Mouse (Mus musculus) MEL (cell line): Measurements from ENCODE around the gene Ucn2. TPM values are rescaled to one million over a fixed set of nuclear protein-coding genes. Genes with fewer than 3 reads are reported as not detected.
A peak's percentile ranks its signal among the peaks of the same experiment; 100 is the strongest.

Experiments used
- DNase-seq: peaks from one replicate; pipeline ENCODE4 v3.0.0; 2011; ENCODE audit warnings: low read depth, low spot score
- H3K27ac ChIP-seq: 2 replicates; pipeline ENCODE4 v1.5.1; 2012; ENCODE audit warnings: low read depth, mild to moderate bottlenecking, control low read depth, low read length, moderate library complexity; ENCODE audit not compliant: control insufficient read depth
- H3K27me3 ChIP-seq, 2 experiments: fragments of 150-350 bp in 1 of 2; sonication (generic) in 1 of 2; 2 replicates each; pipeline ENCODE4 v1.6.1; 2012; ENCODE audit warnings: low read length in 2 of 2, mild to moderate bottlenecking in 2 of 2, improper control_type of control experiment in 1 of 2, moderate library complexity in 1 of 2; ENCODE audit not compliant: insufficient read depth in 2 of 2, control insufficient read depth in 1 of 2
- H3K36me3 ChIP-seq, 2 experiments: 2 replicates each; pipeline ENCODE4 v1.6.1; 2012 to 2014; ENCODE audit warnings: low read length in 2 of 2, improper control_type of control experiment in 1 of 2, inconsistent platforms in 1 of 2, mild to moderate bottlenecking in 1 of 2; ENCODE audit not compliant: insufficient read depth in 2 of 2, control insufficient read depth in 1 of 2
- H3K4me1 ChIP-seq, 2 experiments: fragments of 150-350 bp in 1 of 2; sonication (generic) in 1 of 2; 2 replicates each; pipeline ENCODE4 v1.6.1; 2012; ENCODE audit warnings: low read length in 2 of 2, improper control_type of control experiment in 1 of 2, mild to moderate bottlenecking in 1 of 2; ENCODE audit not compliant: insufficient read depth in 2 of 2, control insufficient read depth in 1 of 2
- H3K4me3 ChIP-seq, 2 experiments: fragments of 150-350 bp in 1 of 2; sonication (generic) in 1 of 2; 2 replicates each; pipeline ENCODE4 v1.5.1; 2012; ENCODE audit warnings: low read depth in 2 of 2, low read length in 2 of 2, mild to moderate bottlenecking in 2 of 2, moderate library complexity in 2 of 2, control low read depth in 1 of 2, improper control_type of control experiment in 1 of 2; ENCODE audit not compliant: control insufficient read depth in 1 of 2, insufficient read depth in 1 of 2
- H3K79me2 ChIP-seq: 2 replicates; pipeline ENCODE4 v1.6.1; 2012; ENCODE audit warnings: mild to moderate bottlenecking, low read length, moderate library complexity; ENCODE audit not compliant: control insufficient read depth, poor library complexity, insufficient read depth
- H3K9ac ChIP-seq: 2 replicates; pipeline ENCODE4 v1.6.1; 2012; ENCODE audit warnings: low read depth, mild to moderate bottlenecking, control low read depth, low read length, moderate library complexity; ENCODE audit not compliant: control insufficient read depth, poor library complexity, severe bottlenecking
- H3K9me3 ChIP-seq: fragments of 150-350 bp; sonication (generic); replicated peaks from 2 replicates; pipeline ENCODE4 v1.6.1; 2012; ENCODE audit warnings: mild to moderate bottlenecking, low read length, improper control_type of control experiment, moderate library complexity; ENCODE audit not compliant: insufficient read depth
- BHLHE40 ChIP-seq: IDR thresholded peaks from 2 replicates; pipeline ENCODE4 v1.6.1; 2012; ENCODE audit warnings: low read depth, mild to moderate bottlenecking, inconsistent platforms, low read length, improper control_type of control experiment, borderline replicate concordance
- CHD1 ChIP-seq: IDR thresholded peaks from 2 replicates; pipeline ENCODE4 v1.6.1; 2012; ENCODE audit warnings: low read depth, mild to moderate bottlenecking, inconsistent platforms, low read length, improper control_type of control experiment
- E2F4 ChIP-seq: IDR thresholded peaks from 2 replicates; pipeline ENCODE4 v1.6.1; 2011; ENCODE audit warnings: low read depth, low read length, improper control_type of control experiment, borderline replicate concordance
- ETS1 ChIP-seq: IDR thresholded peaks from 2 replicates; pipeline ENCODE4 v1.6.1; 2012; ENCODE audit warnings: low read depth, mild to moderate bottlenecking, inconsistent platforms, low read length, improper control_type of control experiment, moderate library complexity
- HCFC1 ChIP-seq: IDR thresholded peaks from 2 replicates; pipeline ENCODE4 v1.6.1; 2012; ENCODE audit warnings: low read depth, mild to moderate bottlenecking, inconsistent platforms, low read length, improper control_type of control experiment, moderate library complexity
- MAX ChIP-seq: IDR thresholded peaks from 2 replicates; pipeline ENCODE4 v1.6.1; 2011; ENCODE audit warnings: low read length, improper control_type of control experiment
- MYB ChIP-seq: IDR thresholded peaks from 2 replicates; pipeline ENCODE4 v1.6.1; 2011; ENCODE audit warnings: mild to moderate bottlenecking, low read depth, low read length, improper control_type of control experiment
- NRF1 ChIP-seq: IDR thresholded peaks from 2 replicates; pipeline ENCODE4 v1.6.1; 2014; ENCODE audit warnings: low read depth, mild to moderate bottlenecking, inconsistent platforms, low read length, improper control_type of control experiment, moderate library complexity; ENCODE audit not compliant: poor library complexity, insufficient read depth, severe bottlenecking
- SIN3A ChIP-seq: IDR thresholded peaks from 2 replicates; pipeline ENCODE4 v1.6.1; 2012; ENCODE audit warnings: low read length, improper control_type of control experiment, inconsistent platforms
- TAL1 ChIP-seq: IDR thresholded peaks from 2 replicates; pipeline ENCODE4 v1.6.1; 2012; ENCODE audit warnings: mild to moderate bottlenecking, inconsistent platforms, low read length, moderate library complexity, mixed read lengths
- TBP ChIP-seq: IDR thresholded peaks from 2 replicates; pipeline ENCODE4 v1.8.0; 2011; ENCODE audit warnings: low read depth, low read length, improper control_type of control experiment
- USF1 ChIP-seq: IDR thresholded peaks from 2 replicates; pipeline ENCODE4 v1.6.1; 2014; ENCODE audit warnings: low read depth, mild to moderate bottlenecking, inconsistent platforms, low read length, improper control_type of control experiment, moderate library complexity
- USF2 ChIP-seq, 2 experiments: IDR thresholded peaks; 2 replicates each; pipeline ENCODE4 v1.6.1; 2011 to 2012; ENCODE audit warnings: improper control_type of control experiment in 2 of 2, low read length in 2 of 2, borderline replicate concordance in 1 of 2, inconsistent platforms in 1 of 2, low read depth in 1 of 2, mild to moderate bottlenecking in 1 of 2; ENCODE audit not compliant: insufficient read depth in 1 of 2
- polyA plus RNA-seq, 2 experiments: library from polyadenylated mRNA; stranded (reverse) in 1 of 2; unstranded in 1 of 2; fragments of >175 nt in 1 of 2; fragments of >200 nt in 1 of 2; gene quantifications; 2 replicates each; pipeline versions ENCODE4 v1.2.1 to v1.2.4; 2012; ENCODE audit warnings: low replicate concordance in 2 of 2, low read depth in 1 of 2; ENCODE audit not compliant: insufficient read length in 2 of 2, insufficient read depth in 1 of 2, missing spikeins in 1 of 2
- total RNA-seq: library from RNA; depleted of rRNA; stranded (reverse); fragments of 300-350 nt; gene quantifications from 2 replicates; pipeline ENCODE4 v1.2.3, GENCODE M21; 2012

Ucn2 gene
- total and polyA plus RNA-seq, 3 experiments, result 0.12 to 0.19 TPM; not detected in 1

GRCm38 (mm10) chr9:108982498-108982897 is 3.3 kb upstream of the Ucn2 start:
- H3K9me3 ChIP-seq, result no peaks in the 10 kb centered on the region
- DNase-seq, result peak; percentile 20
- H3K4me1 ChIP-seq, result peaks cover 3 to 14% of the 10 kb centered on the region in 2 experiments; a peak in 2 of 4 replicates
- TF ChIP-seq NRF1, result no peak
- TF ChIP-seq ETS1, result no peak
- TF ChIP-seq CHD1, result no peak
- TF ChIP-seq E2F4, result no peak
- no peaks in the 10 kb centered on the region for H3K27me3 ChIP-seq
- no peaks in the 10 kb centered on the region for H3K79me2 ChIP-seq
- H3K9ac ChIP-seq, result no peak overlapping the region
- 0 out of 4 replicates have a peak overlapping the region, but pooled peaks of 1 of the 2 experiments have one; percentile 60 for H3K4me3 ChIP-seq
- no peaks in the 10 kb centered on the region for H3K36me3 ChIP-seq
- no peak overlapping the region for H3K27ac ChIP-seq

GRCm38 (mm10) chr9:108983209-108983608 is 2.6 kb upstream of the Ucn2 start:
- Histone ChIP-seq H3K79me2 (no peaks in the 10 kb centered on the region), H3K36me3 (no peaks in the 10 kb centered on the region), H3K9me3 (no peaks in the 10 kb centered on the region), H3K4me3 (peak overlapping the region; percentile 2 to 60), H3K27me3 (no peaks in the 10 kb centered on the region), H3K9ac (0 out of 2 replicates have a peak overlapping the region, but pooled peaks have one; percentile 2), H3K4me1 (peaks cover 3 to 18% of the 10 kb centered on the region in 2 experiments; a peak in 2 of 4 replicates), H3K27ac (no peak overlapping the region)
- DNase-seq, result peak; percentile 58
- no peak for TF ChIP-seq NRF1
- TF ChIP-seq TBP, result no peak
- TF ChIP-seq HCFC1, result peak; percentile 25; the same call in 1 of the 2 replicates
- no peak for TF ChIP-seq TAL1
- TF ChIP-seq BHLHE40, result peak; percentile 88
- TF ChIP-seq USF1, result peak; percentile 88
- TF ChIP-seq USF2 (IDR thresholded peaks at IDR 0.05; ENCODE audit: borderline replicate concordance in 1 of 2, insufficient read depth in 1 of 2, low read depth in 1 of 2, low read length in 2 of 2), result peak in 1 of 2 experiments; percentile 51; a peak in 1 of 4 replicates
- no peak for TF ChIP-seq MAX
- TF ChIP-seq SIN3A, result peak; percentile 23; the same call in 1 of the 2 replicates
- TF ChIP-seq MYB, result no peak
- TF ChIP-seq, all 39 proteins: peak for 5
